Mouse (Mus musculus): ENCODE measurements around the gene Gm16430. TPM values are rescaled to one million over a fixed set of nuclear protein-coding genes. Genes with fewer than 3 reads are reported as not detected.
"Not testable (repeated sequence)": the region's sequence is repeated elsewhere in the genome, so short reads cannot be mapped to it uniquely, and the experiment has no call there.

Gm16430 gene
- polyA plus RNA-seq (2014; fragmentation: Nextera tagmentation; extraction: Ambion mirVana) = not detected in 2 replicates

DNA sequence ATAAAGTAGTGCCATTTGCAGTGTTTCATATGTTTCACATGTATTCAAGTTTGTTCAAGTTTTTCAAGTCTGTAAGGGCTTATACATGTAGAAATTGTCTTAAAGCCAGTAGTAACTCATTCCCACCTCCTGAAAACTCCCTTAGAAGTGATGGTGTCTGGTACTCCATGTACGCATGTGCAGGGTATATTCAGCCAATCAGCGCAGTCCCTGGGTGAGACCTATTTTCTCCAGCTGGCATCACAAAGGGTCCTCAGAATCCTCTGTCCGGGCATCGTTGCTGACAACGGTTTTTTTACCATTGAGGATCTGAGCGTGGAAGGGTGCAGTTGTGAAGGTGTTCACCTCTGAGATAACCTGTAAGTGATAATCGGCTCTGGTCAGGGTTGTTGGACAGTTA is at the start of gene Gm16430:
Gene Gm16430 (plus strand): TSS at position 301 of the 400 bp plus-strand sequence.
- not testable (repeated sequence) for H3K4me2 ChIP-seq; H3K4me1 ChIP-seq (replicated peaks; ENCODE audit: control insufficient read depth, insufficient read depth, low read length); H3K27me3 ChIP-seq (replicated peaks; ENCODE audit: control insufficient read depth, insufficient read depth, low read length); H3K4me3 ChIP-seq (ENCODE audit: low read depth, low read length); H3K9ac ChIP-seq (ENCODE audit: low read depth, low read length); ATAC-seq (replicated peaks; ENCODE audit: low FRiP score); H3K36me3 ChIP-seq (ENCODE audit: control insufficient read depth, insufficient read depth, low read length); DNase-seq (ENCODE audit: low spot score); H3K27ac ChIP-seq (ENCODE audit: low read depth, low read length); H3K9me3 ChIP-seq (ENCODE audit: control insufficient read depth, low read length)
- no CpG with 5 or more reads among the region's 7 CpGs for WGBS

Other genes starting within 250 kb of the Gm16430 start
- not detected in 2 replicates for gene Gm16405, start 91.0 kb upstream of the Gm16430 start, polyA plus RNA-seq (2014; fragmentation: Nextera tagmentation; extraction: Ambion mirVana)